Mouse (Mus musculus): ENCODE data around the gene Ptger1.
A peak's percentile ranks its signal among the peaks of the same experiment; 100 is the strongest.

Ptger1 gene

DNA sequence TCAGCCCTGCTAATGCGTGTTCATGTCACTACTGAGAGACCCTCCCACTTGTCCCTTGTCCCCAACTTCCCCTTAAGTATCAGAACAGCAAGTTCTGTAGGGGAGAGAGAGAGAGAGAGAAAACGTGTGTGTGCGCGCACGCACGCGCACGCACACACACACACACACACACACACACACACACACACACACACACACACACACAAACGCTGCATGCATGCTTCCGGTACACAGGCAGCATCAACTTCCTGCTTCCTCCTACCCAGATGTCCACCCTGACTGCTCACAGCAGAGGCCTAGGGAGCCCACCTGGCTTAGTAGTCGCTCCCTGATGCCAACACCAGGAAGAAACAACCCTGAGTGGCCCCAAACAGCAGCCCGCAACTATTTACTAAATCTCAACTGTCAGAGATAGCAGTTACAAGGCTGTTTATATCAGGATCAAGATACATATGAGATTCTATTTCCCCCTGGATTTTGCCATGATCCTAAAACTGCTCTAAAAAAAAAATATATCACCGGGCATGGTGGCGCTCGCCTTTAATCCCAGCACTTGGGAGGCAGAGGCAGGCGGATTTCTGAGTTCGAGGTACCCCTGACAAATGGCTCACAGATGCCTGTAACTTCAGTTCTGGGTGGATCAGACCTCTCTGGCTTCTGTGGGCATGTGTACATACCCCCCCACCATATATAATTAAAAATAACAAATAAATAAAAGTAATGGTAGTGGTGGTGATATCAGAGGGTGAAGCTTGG, 29.1 kb downstream of the Ptger1 start:
- no peak for DNase-seq (ENCODE audit: low read depth, low spot score)

- no peak for DNase-seq (ENCODE audit: low read depth, low spot score)
These were observed 31.1 kb downstream of the Ptger1 start for GRCm38 (mm10) chr8:83697374-83698220.

GRCm38 (mm10) chr8:83698291-83698660, 31.8 kb downstream of the Ptger1 start:
- DNase-seq (ENCODE audit: low read depth, low spot score) = peak; percentile 22

DNA sequence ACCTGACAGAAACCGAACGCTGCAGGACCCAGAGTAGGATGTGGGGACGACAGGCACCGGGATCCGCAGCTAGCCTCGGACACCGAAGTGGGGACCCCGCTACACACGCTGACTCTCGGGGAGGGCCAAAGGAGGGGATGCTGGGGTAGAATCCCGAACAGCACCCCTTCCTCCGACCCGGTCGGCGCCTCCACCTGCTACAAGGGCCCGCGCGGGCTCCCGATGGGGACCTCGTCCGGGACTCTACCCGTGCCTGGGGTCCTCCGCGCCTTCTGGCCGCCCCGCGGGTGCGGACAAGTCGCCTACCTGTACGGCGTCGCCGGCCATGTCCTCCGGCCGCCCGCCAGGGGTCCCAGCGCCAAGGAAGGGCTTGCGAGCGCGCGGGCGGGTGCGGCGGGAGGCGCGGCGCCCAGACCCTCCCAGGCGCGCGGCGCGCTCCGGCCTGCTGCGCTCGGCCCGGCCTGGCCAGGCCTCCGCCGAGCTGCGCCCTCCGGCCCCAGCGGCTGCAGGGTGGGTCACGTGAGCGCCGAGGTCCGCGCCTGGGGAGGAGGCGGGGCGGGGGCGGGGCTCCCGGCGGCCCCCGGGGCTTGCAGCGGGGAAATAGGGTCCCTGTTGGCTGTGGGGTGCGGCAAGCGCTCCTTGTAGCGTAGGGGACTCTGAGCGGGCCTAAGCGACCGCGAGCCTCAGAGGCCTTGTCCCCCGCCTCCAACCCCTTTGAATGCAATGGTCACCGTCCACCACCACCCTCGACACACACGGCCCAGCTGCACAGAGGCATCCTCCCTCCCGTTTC, 32.4 kb downstream of the Ptger1 start, which contains the start of gene Pkn1:
Gene Pkn1, minus strand, starts transcription at position 519 of the 793 bp plus-strand sequence.
- DNase-seq (ENCODE audit: low read depth, low spot score) = peak; percentile 82

GRCm38 (mm10) chr8:83699566-83699965, 33.1 kb downstream of the Ptger1 start:
- peak; percentile 34 for DNase-seq (ENCODE audit: low read depth, low spot score)

DNA sequence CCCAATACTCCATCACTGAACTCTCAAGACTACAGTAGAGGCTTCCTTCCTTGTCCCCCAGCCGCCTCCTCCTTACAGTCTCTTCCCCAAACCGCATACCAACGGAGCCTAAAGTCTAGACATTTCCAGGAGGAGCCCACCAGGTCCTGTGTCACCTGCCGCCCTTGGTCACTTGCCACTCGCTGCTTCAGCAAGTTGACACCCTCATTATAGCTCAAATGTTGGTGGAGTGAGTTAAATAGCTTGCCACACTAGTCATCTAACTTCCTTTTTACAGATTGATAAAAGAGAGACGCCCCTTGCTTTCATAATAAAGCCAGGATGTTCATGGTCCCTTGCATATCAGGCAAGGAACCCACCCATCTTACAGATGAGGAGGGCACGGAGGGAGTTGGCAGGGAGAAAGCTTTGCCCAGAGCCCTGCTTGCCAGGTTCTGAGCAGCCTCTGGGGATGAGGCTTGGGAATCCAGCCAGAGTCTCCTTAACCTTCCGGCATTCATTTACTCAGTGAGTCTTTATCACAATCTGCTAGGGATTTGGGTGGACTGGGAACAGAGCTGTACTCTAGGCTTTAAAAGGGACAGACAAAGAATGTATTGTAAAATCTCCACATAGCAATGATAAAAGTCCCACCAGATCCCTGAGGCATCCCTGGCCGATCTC, 34.1 kb downstream of the Ptger1 start:
- DNase-seq (ENCODE audit: low read depth, low spot score) = no peak

DNA sequence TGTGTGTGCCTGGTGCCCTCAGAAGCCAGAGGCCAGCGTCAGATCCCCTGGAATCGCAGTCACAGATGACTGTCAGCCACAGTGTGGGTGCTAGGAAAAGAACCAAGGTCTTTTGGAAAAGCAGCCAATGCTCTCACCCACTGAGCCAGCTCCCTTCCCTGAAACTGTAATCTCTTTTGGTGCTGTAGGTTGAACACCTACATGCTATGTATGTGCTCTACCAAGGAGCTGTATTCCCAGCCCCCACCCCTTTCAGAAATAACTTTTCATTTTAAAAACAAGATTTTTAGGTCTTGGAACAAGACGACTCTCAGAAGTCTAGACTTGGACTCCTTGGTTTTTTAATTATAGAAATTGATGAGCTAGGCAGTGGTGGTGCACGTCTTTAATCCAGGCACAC, 36.9 kb downstream of the Ptger1 start:
- no peak for DNase-seq (ENCODE audit: low read depth, low spot score)

- DNase-seq (ENCODE audit: low read depth, low spot score) = no peak
These were observed 39.9 kb downstream of the Ptger1 start for GRCm38 (mm10) chr8:83706411-83706810.

DNA sequence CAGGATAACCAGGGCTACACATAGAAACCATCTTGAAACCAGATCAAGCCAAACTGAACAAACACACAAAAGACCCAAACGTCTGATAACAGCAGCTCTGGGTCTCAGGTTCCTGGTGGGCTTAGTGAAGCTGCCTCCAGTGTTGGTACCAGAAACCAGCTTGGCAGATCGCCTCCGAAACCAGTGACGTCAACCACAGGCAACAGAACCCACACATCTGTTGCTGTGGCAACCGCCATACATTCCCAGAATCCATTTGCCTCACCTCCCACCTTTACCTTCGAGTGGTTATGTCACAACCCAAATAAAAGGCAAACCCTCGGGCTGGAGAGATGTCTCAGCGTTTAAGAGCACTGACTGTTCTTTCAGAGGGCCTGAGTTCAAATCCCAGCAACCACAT, 41.1 kb downstream of the Ptger1 start:
- DNase-seq (ENCODE audit: low read depth, low spot score) = no peak

DNA sequence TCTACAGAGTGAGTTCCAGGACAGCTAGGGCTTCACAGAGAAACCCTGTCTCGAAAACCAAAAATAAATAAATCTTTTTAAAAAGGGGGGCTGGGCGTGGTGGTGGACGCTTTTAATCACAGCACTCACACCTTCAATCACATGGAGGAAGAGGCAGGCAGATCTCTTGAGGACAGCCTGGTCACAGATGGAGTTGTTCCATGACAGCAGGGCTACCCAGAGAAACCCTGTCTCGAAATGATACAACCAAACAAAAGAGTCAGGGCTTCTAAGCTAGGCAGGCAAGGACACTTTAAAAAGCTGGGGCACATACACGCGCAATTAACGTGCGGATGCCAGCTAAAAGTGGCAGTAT, 48.2 kb downstream of the Ptger1 start:
- no peak for DNase-seq (ENCODE audit: low read depth, low spot score)

DNA sequence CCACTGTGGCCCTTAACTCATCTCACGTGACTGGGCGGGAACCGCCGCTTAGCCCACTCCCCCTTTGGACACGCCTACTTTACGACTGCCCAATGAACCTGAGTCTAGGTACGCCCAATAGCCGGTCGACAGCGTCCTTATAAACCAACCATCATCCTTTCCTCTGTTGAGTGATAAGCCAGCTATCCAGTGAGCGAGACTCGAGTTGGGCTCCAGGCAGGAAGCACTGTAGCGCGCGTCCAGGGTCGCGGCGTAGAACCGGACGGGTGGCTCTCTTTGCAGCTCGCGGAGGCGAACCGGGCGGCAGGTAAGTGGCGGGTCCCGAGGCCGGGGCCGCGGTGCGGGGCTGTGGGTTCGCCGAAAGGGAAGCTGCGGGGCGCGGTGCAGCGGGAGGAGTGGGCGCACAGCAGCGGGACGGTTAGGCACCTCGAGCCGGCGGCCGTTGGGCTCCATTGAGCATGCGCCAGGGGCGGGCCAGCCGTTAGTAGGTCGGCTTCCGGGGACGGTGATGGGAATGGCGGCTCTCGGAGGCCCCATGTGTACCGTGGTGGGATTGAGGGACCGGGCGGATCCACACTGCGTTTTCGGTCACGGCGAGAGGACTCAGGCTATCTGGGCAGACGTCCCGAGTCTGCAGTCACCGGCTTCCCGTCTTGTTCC, 48.7 kb downstream of the Ptger1 start, which contains the start of gene Ddx39:
Gene Ddx39, plus strand, starts transcription at position 147 of the 660 bp plus-strand sequence.
- DNase-seq (ENCODE audit: low read depth, low spot score) = peak; percentile 98

GRCm38 (mm10) chr8:83715771-83716170, 49.3 kb downstream of the Ptger1 start:
- no peak for DNase-seq (ENCODE audit: low read depth, low spot score)

DNA sequence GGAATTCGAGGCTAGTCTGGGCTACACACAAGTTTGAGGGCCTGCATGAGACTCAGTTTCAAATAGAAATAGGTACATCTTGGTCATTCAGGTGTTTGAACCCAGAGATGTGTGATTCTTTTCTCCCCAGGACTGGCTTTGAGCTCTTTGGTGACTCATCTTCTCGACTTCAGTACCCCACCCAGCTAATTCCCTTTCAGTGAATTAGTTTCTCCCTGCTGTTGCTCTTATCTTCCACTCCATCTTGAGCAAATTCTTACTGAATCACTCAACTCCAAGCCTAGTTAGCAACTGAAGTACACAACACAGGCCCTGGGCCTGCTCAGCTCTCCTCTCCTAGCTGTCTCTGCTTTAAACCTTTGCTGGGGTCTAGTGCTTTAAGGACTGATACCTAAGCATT, 50.1 kb downstream of the Ptger1 start:
- DNase-seq (ENCODE audit: low read depth, low spot score) = no peak

- no peak for DNase-seq (ENCODE audit: low read depth, low spot score)
These were observed 52.6 kb downstream of the Ptger1 start for GRCm38 (mm10) chr8:83719048-83719447.

- DNase-seq (ENCODE audit: low read depth, low spot score) = no peak
These were observed 53.2 kb downstream of the Ptger1 start for GRCm38 (mm10) chr8:83719693-83720092.

DNA sequence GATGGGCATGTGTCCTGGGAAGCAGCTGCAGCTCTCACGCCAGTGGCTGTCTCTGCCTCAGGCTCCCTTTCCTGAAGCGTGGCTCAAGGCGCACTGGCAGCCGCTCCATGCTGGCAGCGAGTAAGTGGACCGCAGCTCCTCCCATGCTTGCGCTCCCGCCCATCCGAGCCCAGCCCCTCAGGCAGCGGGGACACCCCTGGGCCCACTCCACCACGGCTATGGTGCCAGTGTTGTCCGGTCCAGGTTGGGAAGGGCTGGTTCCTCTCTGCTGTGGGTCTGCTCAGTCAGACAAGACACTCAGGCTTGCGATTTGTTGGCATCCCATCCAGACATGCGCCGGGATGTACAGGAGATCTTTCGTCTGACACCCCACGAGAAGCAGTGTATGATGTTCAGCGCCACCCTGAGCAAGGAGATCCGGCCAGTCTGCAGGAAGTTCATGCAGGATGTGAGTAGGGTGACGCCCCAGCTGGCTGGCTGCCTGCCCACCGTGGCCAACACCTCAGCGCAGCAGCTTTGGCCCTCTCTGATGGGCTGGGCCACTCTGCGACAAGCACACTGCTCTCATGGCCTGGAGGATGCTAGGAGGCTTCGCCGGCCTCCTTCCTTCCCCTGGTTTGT, 55.0 kb downstream of the Ptger1 start:
- DNase-seq (ENCODE audit: low read depth, low spot score) = no peak
